Mouse (Mus musculus) midbrain, postnatal 0 days (tissue): Measurements from ENCODE around the gene Wwox. TPM values are rescaled to one million over a fixed set of nuclear protein-coding genes. Genes with fewer than 3 reads are reported as not detected.
A peak's percentile ranks its signal among the peaks of the same experiment; 100 is the strongest.

Experiments
- ATAC-seq: fragments of 200-750 bp; cut with Nextera tagmentation; 2 replicates; pipeline ENCODE4 v1.8.0; 2017; ENCODE audit warnings: moderate number of reproducible peaks, mild to moderate bottlenecking, moderate TSS enrichment, moderate library complexity; ENCODE audit not compliant: low FRiP score
- DNase-seq: peaks from one replicate; pipeline ENCODE4 v3.0.0-alpha.2; 2015; ENCODE audit warnings: low spot score
- H3K27ac ChIP-seq: fragments of 300-500 bp; sonication (generic); 2 replicates; pipeline ENCODE4 v1.5.1; 2014; ENCODE audit warnings: low read depth, mild to moderate bottlenecking, low read length, mixed read lengths
- H3K27me3 ChIP-seq: fragments of 300-500 bp; sonication (generic); 2 replicates; pipeline ENCODE4 v1.6.1; 2014; ENCODE audit warnings: low read length, control low read depth, mixed read lengths; ENCODE audit not compliant: insufficient read depth
- H3K36me3 ChIP-seq: fragments of 300-500 bp; sonication (generic); 2 replicates; pipeline ENCODE4 v1.6.1; 2014; ENCODE audit warnings: low read length, control low read depth, mixed read lengths; ENCODE audit not compliant: insufficient read depth
- H3K4me1 ChIP-seq: fragments of 300-500 bp; sonication (generic); 2 replicates; pipeline ENCODE4 v1.6.1; 2014; ENCODE audit warnings: mild to moderate bottlenecking, control low read depth, antibody characterized with exemption, low read length, mixed read lengths; ENCODE audit not compliant: insufficient read depth
- H3K4me2 ChIP-seq: fragments of 300-500 bp; sonication (generic); 2 replicates; pipeline ENCODE4 v1.6.1; 2014; ENCODE audit warnings: low read depth, mild to moderate bottlenecking, low read length, mixed read lengths; ENCODE audit not compliant: poor library complexity, severe bottlenecking
- H3K4me3 ChIP-seq: fragments of 300-500 bp; sonication (generic); 2 replicates; pipeline ENCODE4 v1.5.1; 2014; ENCODE audit warnings: low read depth, mild to moderate bottlenecking, low read length, moderate library complexity
- H3K9ac ChIP-seq: fragments of 300-500 bp; sonication (generic); replicated peaks from 2 replicates; pipeline ENCODE4 v1.6.1; 2014; ENCODE audit warnings: mild to moderate bottlenecking, low read length, moderate library complexity, mixed read lengths; ENCODE audit not compliant: poor library complexity, severe bottlenecking
- H3K9me3 ChIP-seq: fragments of 300-500 bp; sonication (generic); 2 replicates; pipeline ENCODE4 v1.6.1; 2016; ENCODE audit warnings: low read length, control low read depth
- CTCF ChIP-seq: IDR thresholded peaks from 2 replicates; pipeline ENCODE4 v1.5.1; 2016; ENCODE audit warnings: antibody characterized with exemption, mild to moderate bottlenecking
- WGBS: fragments of 180-500 bp; shearing (Covaris S2); extraction: QIAGEN DNeasy Blood & Tissue Kit; methylation state at CpG from one replicate; pipeline ENCODE4 v1.1.7; 2014; 5-methylcytosine and 5-hydroxymethylcytosine counted together
- polyA plus RNA-seq: library from polyadenylated mRNA; unstranded; fragments of >200 nt; fragmentation: Nextera tagmentation; extraction: Ambion mirVana; gene quantifications from 2 replicates; pipeline ENCODE4 v1.2.1, GENCODE M21; 2015
- total RNA-seq: library from RNA; depleted of rRNA; stranded (reverse); fragments of >200 nt; gene quantifications from 2 replicates; pipeline ENCODE4 v1.2.3, GENCODE M21; 2014

Wwox gene
- total and polyA plus RNA-seq, 2 experiments from 2014 or later: 15.4 to 17.2 TPM

DNA sequence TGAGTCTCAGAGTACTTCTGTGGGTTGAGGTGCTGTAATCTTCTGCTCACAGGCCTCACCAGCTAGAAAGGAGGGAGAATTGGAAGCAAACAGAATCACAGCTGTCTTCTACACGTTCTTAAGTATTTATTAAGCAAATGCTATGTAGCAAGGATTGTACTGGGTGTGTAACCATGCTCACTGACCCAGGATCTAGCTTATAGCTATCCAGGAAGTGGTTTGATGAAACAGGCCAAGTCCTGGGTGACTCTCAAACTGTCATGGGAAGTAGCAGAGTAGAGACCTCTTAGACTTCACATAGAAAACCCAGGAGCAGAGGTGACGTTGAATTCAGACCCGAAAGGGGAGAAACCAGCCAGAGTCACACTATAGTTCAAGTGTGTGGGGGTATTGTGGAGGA, 28.0 kb upstream of the Wwox start:
- Histone ChIP-seq H3K4me3 (no peak overlapping the region), H3K4me2 (no peak overlapping the region), H3K27ac (no peak overlapping the region), H3K36me3 (no peaks in the 10 kb centered on the region), H3K27me3 (no peaks in the 10 kb centered on the region), H3K9ac (no peak overlapping the region), H3K4me1 (no peaks in the 10 kb centered on the region), H3K9me3 (no peaks in the 10 kb centered on the region)
- 76% methylated on average over 3 of the region's 3 CpGs for WGBS
- ATAC-seq (no peak), DNase-seq (no peak)
- no peak for TF ChIP-seq CTCF

DNA sequence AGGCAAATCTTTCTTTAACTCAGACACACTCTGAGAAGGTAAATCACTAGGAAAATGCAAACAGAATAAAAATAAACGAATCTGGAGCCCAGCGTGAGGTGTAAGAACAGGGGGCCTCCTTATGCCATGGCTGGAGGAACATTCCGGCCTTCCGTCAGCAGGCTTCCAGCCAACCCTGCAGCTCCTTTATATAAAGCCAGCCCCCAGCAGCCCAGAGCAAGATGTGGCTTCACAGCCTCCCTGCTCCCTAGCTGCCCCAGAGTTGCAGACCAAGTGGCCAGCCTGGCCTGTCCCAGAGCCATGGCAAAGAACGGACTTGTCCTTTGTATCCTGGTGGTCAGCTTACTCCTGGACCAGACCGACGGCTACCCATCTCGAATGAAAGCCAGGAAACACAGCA, 21.7 kb upstream of the Wwox start, which contains the start of gene Clec3a:
Clec3a (plus strand) TSS at position 301 of the 400 bp plus-strand sequence.
- no peaks in the 10 kb centered on the region for H3K27me3 ChIP-seq
- no peak for TF ChIP-seq CTCF
- H3K9me3 ChIP-seq: no peaks in the 10 kb centered on the region
- 77% methylated on average over 8 of the region's 8 CpGs for WGBS
- H3K9ac ChIP-seq: no peak within 1 kb of the TSS
- H3K4me1 ChIP-seq: no peaks in the 10 kb centered on the region
- DNase-seq (no peak), ATAC-seq (no peak)
- no peak within 1 kb of the TSS for H3K4me3 ChIP-seq
- H3K36me3 ChIP-seq: no peaks in the 10 kb centered on the region
- H3K27ac ChIP-seq: no peak within 1 kb of the TSS
- H3K4me2 ChIP-seq: no peak within 1 kb of the TSS

DNA sequence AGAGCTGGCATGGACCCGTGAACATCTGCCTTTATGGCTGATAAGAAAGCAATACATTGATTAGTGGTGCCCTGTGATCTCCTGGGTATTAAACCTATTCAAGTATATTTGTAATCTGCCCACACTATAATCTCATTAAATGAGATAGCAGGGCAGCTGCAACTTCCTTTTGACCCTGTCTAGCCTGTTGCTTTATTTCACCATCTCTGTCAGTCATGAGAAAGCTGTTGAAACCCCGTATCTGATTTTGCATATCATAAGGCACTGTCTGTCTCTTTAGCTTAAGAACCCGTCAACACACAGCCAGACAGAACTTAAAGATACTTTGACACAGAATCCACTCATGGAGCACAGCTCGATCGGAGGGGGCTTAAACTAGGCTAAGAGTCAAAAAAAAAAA, 21.0 kb upstream of the Wwox start:
- no peaks in the 10 kb centered on the region for H3K27me3 ChIP-seq
- ATAC-seq (no peak), DNase-seq (no peak)
- 40% methylated on average over 5 of the region's 5 CpGs for WGBS
- H3K4me2 ChIP-seq: no peak overlapping the region
- H3K36me3 ChIP-seq: no peaks in the 10 kb centered on the region
- no peak overlapping the region for H3K9ac ChIP-seq
- no peak overlapping the region for H3K27ac ChIP-seq
- TF ChIP-seq CTCF: no peak
- no peaks in the 10 kb centered on the region for H3K9me3 ChIP-seq
- H3K4me1 ChIP-seq: no peaks in the 10 kb centered on the region
- no peak overlapping the region for H3K4me3 ChIP-seq

DNA sequence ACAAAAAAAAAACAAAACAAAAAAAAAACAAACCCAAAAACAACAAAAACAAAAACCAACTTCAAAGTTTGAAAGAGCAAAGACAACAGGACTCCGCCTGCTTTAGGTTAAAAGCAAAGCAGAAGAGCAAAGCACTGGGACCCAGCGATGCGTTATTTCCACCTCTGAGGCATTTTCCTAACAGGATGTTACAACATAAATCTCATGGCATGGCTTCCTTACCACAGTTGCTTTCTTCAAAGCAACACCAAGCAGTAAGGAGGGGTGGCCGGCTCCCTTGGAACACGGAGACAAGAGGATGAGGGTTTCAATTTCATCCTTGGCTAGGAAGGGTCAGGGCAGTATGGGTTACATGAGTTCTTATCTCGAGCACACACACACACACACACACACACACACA, 20.6 kb upstream of the Wwox start:
- Histone ChIP-seq H3K4me1 (no peaks in the 10 kb centered on the region), H3K27ac (no peak overlapping the region), H3K9me3 (no peaks in the 10 kb centered on the region), H3K9ac (no peak overlapping the region), H3K4me3 (no peak overlapping the region), H3K4me2 (no peak overlapping the region), H3K27me3 (no peaks in the 10 kb centered on the region), H3K36me3 (no peaks in the 10 kb centered on the region)
- TF ChIP-seq CTCF: no peak
- WGBS: 78% methylated on average over 6 of the region's 6 CpGs
- ATAC-seq: no peak
- no peak for DNase-seq

DNA sequence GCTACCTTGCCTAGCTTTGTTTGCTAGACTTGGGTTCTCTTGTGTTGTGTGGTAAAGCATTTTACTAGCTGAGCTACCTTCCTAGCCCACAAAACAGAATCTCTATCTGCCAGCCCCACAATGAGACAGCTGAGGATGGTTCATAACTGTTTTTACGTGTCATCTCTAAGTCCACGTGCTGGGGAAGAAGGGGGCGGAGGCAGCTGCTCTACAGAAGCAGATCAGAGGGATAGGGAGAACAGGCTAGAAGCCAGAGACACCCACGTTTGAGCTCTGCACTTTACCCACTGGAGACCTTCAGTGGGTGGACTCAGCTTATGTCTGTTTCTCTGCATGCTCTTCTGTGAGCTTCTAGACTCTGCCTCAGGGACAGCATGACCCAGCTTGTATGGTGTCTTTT, 17.9 kb upstream of the Wwox start:
- ATAC-seq (no peak), DNase-seq (no peak)
- WGBS: 81% methylated on average over 4 of the region's 4 CpGs
- H3K4me3 ChIP-seq: no peak overlapping the region
- TF ChIP-seq CTCF: no peak
- no peak overlapping the region for H3K27ac ChIP-seq
- H3K27me3 ChIP-seq: no peaks in the 10 kb centered on the region
- no peak overlapping the region for H3K9ac ChIP-seq
- H3K9me3 ChIP-seq: no peaks in the 10 kb centered on the region
- H3K36me3 ChIP-seq: no peaks in the 10 kb centered on the region
- no peaks in the 10 kb centered on the region for H3K4me1 ChIP-seq
- H3K4me2 ChIP-seq: no peak overlapping the region

DNA sequence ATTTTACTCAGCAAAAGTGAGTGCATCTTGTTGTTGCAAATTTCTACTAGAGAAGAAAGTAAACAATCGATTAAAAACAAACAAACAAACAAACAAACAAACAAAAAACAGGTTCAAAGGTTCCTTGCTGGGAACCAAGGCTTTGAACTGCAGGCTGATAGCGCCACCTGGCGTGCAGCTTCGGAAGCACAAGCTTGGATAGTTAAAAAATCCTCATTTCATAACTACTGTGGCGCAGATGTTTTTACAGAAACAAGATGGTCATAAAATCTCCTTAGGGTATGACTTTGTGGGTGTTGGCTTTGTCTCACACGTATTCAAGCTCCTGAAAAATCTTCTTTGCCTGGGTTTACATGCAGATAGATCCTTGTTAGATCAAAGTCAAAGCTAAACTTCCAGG, 1.2 kb upstream of the Wwox start:
- no peak overlapping the region for H3K9ac ChIP-seq
- WGBS: 7% methylated on average over 6 of the region's 6 CpGs
- peak; percentile 96 for TF ChIP-seq CTCF
- H3K27me3 ChIP-seq: no peaks in the 10 kb centered on the region
- no peak overlapping the region for H3K27ac ChIP-seq
- peaks cover 3% of the 10 kb centered on the region; the same call in 1 of the 2 replicates for H3K4me1 ChIP-seq
- peak; percentile 68 for DNase-seq
- no peaks in the 10 kb centered on the region for H3K36me3 ChIP-seq
- H3K4me2 ChIP-seq: no peak overlapping the region
- H3K4me3 ChIP-seq: no peak overlapping the region
- no peaks in the 10 kb centered on the region for H3K9me3 ChIP-seq
- no peak for ATAC-seq
